Mouse (Mus musculus) heart, postnatal 0 days (tissue): ENCODE data around the gene Rbfox1. TPM values are rescaled to one million over a fixed set of nuclear protein-coding genes. Genes with fewer than 3 reads are reported as not detected.
A peak's percentile ranks its signal among the peaks of the same experiment; 100 is the strongest.

ENCODE experiments used
- ATAC-seq: fragments of 200-750 bp; cut with Nextera tagmentation; 2 replicates; pipeline ENCODE4 v1.8.0; 2017; ENCODE audit warnings: low read depth, moderate number of reproducible peaks, moderate library complexity; ENCODE audit not compliant: insufficient read depth
- DNase-seq: peaks from one replicate; pipeline ENCODE4 v3.0.0-alpha.2; 2016; ENCODE audit warnings: low spot score
- H3K27ac ChIP-seq: fragments of 300-500 bp; sonication (generic); 2 replicates; pipeline ENCODE4 v1.5.1; 2014; ENCODE audit warnings: low read depth, mild to moderate bottlenecking
- H3K27me3 ChIP-seq: fragments of 300-500 bp; sonication (generic); 2 replicates; pipeline ENCODE4 v1.6.1; 2014; ENCODE audit warnings: low read length, mixed read lengths; ENCODE audit not compliant: control insufficient read depth, insufficient read depth
- H3K36me3 ChIP-seq: fragments of 300-500 bp; sonication (generic); replicated peaks from 2 replicates; pipeline ENCODE4 v1.6.1; 2014; ENCODE audit warnings: low read length, mixed read lengths; ENCODE audit not compliant: control insufficient read depth, insufficient read depth
- H3K4me1 ChIP-seq: fragments of 300-500 bp; sonication (generic); 2 replicates; pipeline ENCODE4 v1.6.1; 2014; ENCODE audit warnings: antibody characterized with exemption; ENCODE audit not compliant: control insufficient read depth, insufficient read depth
- H3K4me2 ChIP-seq: fragments of 300-500 bp; sonication (generic); 2 replicates; pipeline ENCODE4 v1.6.1; 2014; ENCODE audit warnings: low read depth, mild to moderate bottlenecking, low read length, moderate library complexity
- H3K4me3 ChIP-seq: fragments of 300-500 bp; sonication (generic); 2 replicates; pipeline ENCODE4 v1.5.1; 2014; ENCODE audit warnings: low read depth, low read length
- H3K9ac ChIP-seq: fragments of 300-500 bp; sonication (generic); replicated peaks from 2 replicates; pipeline ENCODE4 v1.6.1; 2014; ENCODE audit warnings: low read depth, low read length, mixed read lengths
- H3K9me3 ChIP-seq: fragments of 300-500 bp; sonication (generic); replicated peaks from 2 replicates; pipeline ENCODE4 v1.6.1; 2016; ENCODE audit warnings: low read length; ENCODE audit not compliant: control insufficient read depth
- CTCF ChIP-seq: IDR thresholded peaks from 2 replicates; pipeline ENCODE4 v1.5.1; 2016; ENCODE audit warnings: antibody characterized with exemption, control low read depth, low read depth
- EP300 ChIP-seq: IDR thresholded peaks from 2 replicates; pipeline ENCODE4 v1.6.1; 2016; ENCODE audit warnings: antibody characterized with exemption, low read depth
- WGBS: fragments of 180-500 bp; shearing (Covaris S2); extraction: QIAGEN DNeasy Blood & Tissue Kit; methylation state at CpG from one replicate; pipeline ENCODE4 v1.1.7; 2014; 5-methylcytosine and 5-hydroxymethylcytosine counted together
- polyA plus RNA-seq: library from polyadenylated mRNA; unstranded; fragments of >200 nt; fragmentation: Nextera tagmentation; extraction: Ambion mirVana; gene quantifications from 2 replicates; pipeline ENCODE4 v1.2.1, GENCODE M21; 2015
- total RNA-seq: library from RNA; depleted of rRNA; stranded (reverse); fragments of >200 nt; gene quantifications from 2 replicates; pipeline ENCODE4 v1.2.3, GENCODE M21; 2014; ENCODE audit warnings: low replicate concordance

Gene Rbfox1
- total and polyA plus RNA-seq, 2 experiments from 2014 or later, result 6.0 to 15.3 TPM

DNA sequence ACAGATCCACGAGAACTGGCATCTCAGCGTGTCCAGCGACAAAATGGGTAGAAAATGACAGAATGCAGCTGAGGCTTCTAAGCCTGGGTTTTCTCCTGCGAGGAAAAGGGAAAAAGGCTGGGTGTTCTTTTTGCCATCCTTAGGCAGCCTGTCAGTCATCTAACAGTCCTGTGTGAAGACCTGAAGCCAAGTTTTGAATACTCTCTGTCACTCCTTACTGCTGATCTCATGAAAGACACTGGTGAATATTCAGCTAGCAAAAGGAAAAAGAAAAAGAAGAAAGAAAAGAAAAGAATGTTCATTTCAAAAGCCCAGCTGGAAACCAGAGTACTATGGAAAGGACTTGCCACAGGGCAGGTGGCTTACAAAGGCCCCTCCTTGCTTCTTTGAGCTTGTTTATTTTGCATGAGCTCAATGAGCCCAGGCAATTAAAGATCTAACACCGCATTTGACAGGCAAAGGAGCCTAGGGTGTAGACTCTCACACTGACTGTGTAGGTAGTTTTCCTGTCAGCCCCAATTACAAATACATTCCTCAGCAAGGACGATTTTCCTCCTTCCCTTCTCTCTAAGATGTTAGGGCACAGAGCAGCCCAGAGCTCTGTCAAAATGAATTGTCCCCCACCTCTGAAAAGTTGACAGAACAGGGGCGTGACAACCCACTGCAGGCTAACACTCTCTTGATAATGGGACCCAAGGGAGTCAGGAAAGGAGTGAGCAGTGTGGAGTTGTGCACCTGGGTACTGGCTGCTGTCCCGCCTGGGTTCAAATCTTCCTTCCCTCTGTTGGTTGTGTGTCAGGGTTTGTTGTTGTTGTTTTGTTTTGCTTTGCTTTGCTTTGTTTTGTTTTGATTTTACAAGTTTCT, 1079.8 kb downstream of the Rbfox1 start:
- no peak for ATAC-seq
- TF ChIP-seq EP300, result no peak
- no peak for TF ChIP-seq CTCF
- DNase-seq, result no peak
- Histone ChIP-seq H3K27ac (no peak overlapping the region), H3K4me3 (no peak overlapping the region), H3K27me3 (peaks cover 8% of the 10 kb centered on the region; the same call in 1 of the 2 replicates), H3K36me3 (no peaks in the 10 kb centered on the region), H3K4me1 (no peaks in the 10 kb centered on the region), H3K9me3 (no peaks in the 10 kb centered on the region), H3K9ac (no peak overlapping the region), H3K4me2 (no peak overlapping the region)
- 26% methylated on average over 8 of the region's 8 CpGs for WGBS

DNA sequence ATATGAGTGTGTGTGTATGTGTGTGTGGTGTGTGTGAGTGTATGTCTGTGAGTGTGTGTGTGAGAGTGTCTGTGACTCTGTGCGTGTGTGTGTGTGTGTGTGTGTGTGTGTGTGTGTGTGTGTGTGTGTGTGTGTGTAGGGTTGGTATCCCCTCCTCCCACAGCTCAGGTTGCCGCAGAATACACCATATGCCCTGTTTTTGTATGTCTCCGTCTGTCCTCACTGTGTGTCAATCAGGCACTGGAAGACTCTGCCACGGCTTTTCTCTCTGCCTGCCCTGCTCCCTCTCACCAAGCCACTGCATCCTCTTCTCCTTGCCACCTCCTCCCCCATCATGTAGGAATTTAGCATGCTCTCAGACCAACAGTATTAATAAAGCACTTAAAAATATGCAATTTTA, 1084.8 kb downstream of the Rbfox1 start:
- no peak for ATAC-seq
- no peaks in the 10 kb centered on the region for H3K4me1 ChIP-seq
- no peak overlapping the region for H3K9ac ChIP-seq
- DNase-seq, result no peak
- no peak overlapping the region for H3K4me3 ChIP-seq
- WGBS, result 67% methylated on average over 4 of the region's 4 CpGs
- no peaks in the 10 kb centered on the region for H3K36me3 ChIP-seq
- no peak overlapping the region for H3K27ac ChIP-seq
- no peak for TF ChIP-seq EP300
- no peak overlapping the region for H3K4me2 ChIP-seq
- H3K27me3 ChIP-seq, result peaks cover under 1% of the 10 kb centered on the region; the same call in 1 of the 2 replicates
- no peaks in the 10 kb centered on the region for H3K9me3 ChIP-seq

DNA sequence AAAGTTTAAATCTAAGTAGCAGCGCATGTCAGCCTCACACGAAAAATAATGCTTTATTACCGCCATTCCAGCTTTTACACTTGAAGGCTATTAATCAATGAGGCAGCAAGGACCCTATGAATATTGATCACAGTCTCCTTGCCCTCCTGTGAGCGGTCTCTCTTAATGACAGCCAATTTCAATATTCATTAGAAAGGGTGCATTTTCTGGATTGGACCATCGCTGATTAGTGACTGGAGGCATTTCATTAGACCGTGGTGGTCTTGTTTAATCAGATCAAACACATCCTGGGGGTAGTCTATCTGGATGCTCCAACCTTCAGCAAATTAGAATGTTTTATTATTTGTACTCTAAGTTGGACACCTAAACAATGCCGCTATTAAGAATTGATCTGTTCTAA, 1091.2 kb downstream of the Rbfox1 start:
- no peak for DNase-seq
- Histone ChIP-seq H3K4me3 (no peak overlapping the region), H3K27me3 (no peaks in the 10 kb centered on the region), H3K36me3 (no peaks in the 10 kb centered on the region), H3K4me2 (no peak overlapping the region), H3K9me3 (no peaks in the 10 kb centered on the region), H3K27ac (no peak overlapping the region), H3K4me1 (peaks cover 5% of the 10 kb centered on the region; the same call in 1 of the 2 replicates), H3K9ac (no peak overlapping the region)
- 90% methylated on average over 7 of the region's 7 CpGs for WGBS
- TF ChIP-seq EP300 (no peak), CTCF (no peak)
- no peak for ATAC-seq

DNA sequence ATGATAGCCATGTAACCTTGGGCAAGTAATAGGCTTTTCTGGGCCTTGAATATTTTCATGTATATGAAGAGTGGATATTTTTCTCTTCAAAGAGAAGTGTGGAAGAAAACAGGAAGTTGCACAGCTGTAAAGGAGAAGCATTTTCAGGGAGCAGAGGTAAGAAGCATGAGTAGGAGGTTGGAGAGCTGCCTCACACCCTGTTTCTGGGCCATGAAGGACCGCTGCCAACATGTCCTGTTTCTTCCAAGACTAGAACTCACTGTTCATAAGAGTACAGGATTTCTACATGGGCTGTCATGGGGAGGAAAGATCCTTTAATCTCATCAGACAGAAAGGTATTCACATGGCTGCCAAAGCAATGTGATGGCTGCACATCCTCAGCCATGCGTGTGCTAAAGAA, 1098.8 kb downstream of the Rbfox1 start:
- H3K27ac ChIP-seq, result no peak overlapping the region
- H3K4me2 ChIP-seq, result no peak overlapping the region
- no peaks in the 10 kb centered on the region for H3K36me3 ChIP-seq
- H3K9me3 ChIP-seq, result no peaks in the 10 kb centered on the region
- no peak for TF ChIP-seq CTCF
- no peak for TF ChIP-seq EP300
- 0 out of 2 replicates have a peak, but pooled peaks cover 10% of the 10 kb centered on the region for H3K27me3 ChIP-seq
- DNase-seq (no peak), ATAC-seq (no peak)
- H3K9ac ChIP-seq, result no peak overlapping the region
- peaks cover 4% of the 10 kb centered on the region for H3K4me1 ChIP-seq
- 86% methylated on average over 2 of the region's 2 CpGs for WGBS
- no peak overlapping the region for H3K4me3 ChIP-seq

DNA sequence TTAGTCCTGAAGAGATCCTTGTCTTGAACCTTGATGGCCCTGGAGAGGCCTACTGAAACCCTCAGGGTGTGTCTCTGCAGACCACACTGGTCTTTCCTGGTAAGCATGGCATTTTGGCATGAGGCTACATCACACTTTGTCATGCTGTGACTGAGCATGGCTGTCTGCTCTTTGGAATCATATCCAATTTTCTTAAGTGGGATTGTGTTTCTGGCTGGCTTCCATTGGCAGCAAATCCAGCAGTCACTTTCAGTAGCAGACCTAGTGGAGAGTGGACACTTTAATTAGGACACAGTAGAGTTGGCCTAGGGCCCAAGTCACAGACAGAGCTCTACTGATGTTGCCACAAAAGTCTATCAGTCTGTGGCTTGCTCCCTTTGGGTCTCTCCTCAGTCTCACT, 1100.9 kb downstream of the Rbfox1 start:
- no peak overlapping the region for H3K27ac ChIP-seq

More for the DNA sequence above, 1100.9 kb downstream of the Rbfox1 start:
- H3K9ac ChIP-seq, result no peak overlapping the region
- H3K27me3 ChIP-seq, result 0 out of 2 replicates have a peak, but pooled peaks cover 16% of the 10 kb centered on the region
- H3K36me3 ChIP-seq, result no peaks in the 10 kb centered on the region
- H3K9me3 ChIP-seq, result no peaks in the 10 kb centered on the region
- no peak overlapping the region for H3K4me2 ChIP-seq
- peak; percentile 78 for DNase-seq
- peaks cover 4% of the 10 kb centered on the region for H3K4me1 ChIP-seq
- H3K4me3 ChIP-seq, result no peak overlapping the region
- ATAC-seq, result peak; percentile 94
- TF ChIP-seq CTCF (peak; percentile 0; the same call in 1 of the 2 replicates), EP300 (peak; percentile 34; the same call in 1 of the 2 replicates)
